Mouse (Mus musculus) right cerebral cortex, adult 2 months (tissue): ENCODE data around the gene Icmt.

Source experiments
- DNase-seq, 2 experiments: peaks; one replicate each; pipeline ENCODE4 v3.0.0; 2021 to 2022; ENCODE audit warnings: low spot score in 2 of 2

Icmt gene

GRCm38 (mm10) chr4:152300375-152300774 lies 3.3 kb downstream of the Icmt start:
- no peak for DNase-seq

- no peak for DNase-seq
Measured at GRCm38 (mm10) chr4:152302012-152302411, 5.0 kb downstream of the Icmt start.

- DNase-seq: no peak
Measured at GRCm38 (mm10) chr4:152303172-152303571, 6.1 kb downstream of the Icmt start.

- DNase-seq: no peak
Measured at GRCm38 (mm10) chr4:152304685-152305084, 7.7 kb downstream of the Icmt start.

- no peak for DNase-seq
Measured at GRCm38 (mm10) chr4:152305991-152306390, 9.0 kb downstream of the Icmt start.

- DNase-seq: no peak
Measured at GRCm38 (mm10) chr4:152307542-152307941, 10.5 kb downstream of the Icmt start.

GRCm38 (mm10) chr4:152312186-152312585 lies 15.2 kb downstream of the Icmt start:
- no peak for DNase-seq

- DNase-seq: peak; percentile 47
Measured at GRCm38 (mm10) chr4:152313211-152313632, 16.2 kb downstream of the Icmt start.

GRCm38 (mm10) chr4:152313934-152314333 lies 16.9 kb downstream of the Icmt start:
- DNase-seq: no peak

- DNase-seq: peak; percentile 41 to 50
Measured at GRCm38 (mm10) chr4:152315498-152316213, 18.6 kb downstream of the Icmt start.

GRCm38 (mm10) chr4:152317631-152318033 lies 20.6 kb downstream of the Icmt start:
- DNase-seq: no peak

- DNase-seq: peak; percentile 57 to 68
Measured at GRCm38 (mm10) chr4:152318517-152319234, 21.6 kb downstream of the Icmt start, which contains the start of gene Rnf207. Rnf207 (minus strand) TSS chr4:152318993.

GRCm38 (mm10) chr4:152321464-152321863 lies 24.4 kb downstream of the Icmt start:
- no peak for DNase-seq

- no peak for DNase-seq
Measured at GRCm38 (mm10) chr4:152324641-152325562, 27.9 kb downstream of the Icmt start.

- DNase-seq: peak; percentile 96
Measured at GRCm38 (mm10) chr4:152325574-152326411, 28.8 kb downstream of the Icmt start, which contains the start of gene Rpl22. Rpl22 (plus strand) TSS chr4:152325742.

- no peak for DNase-seq
Measured at GRCm38 (mm10) chr4:152326543-152326942, 29.5 kb downstream of the Icmt start.

- no peak for DNase-seq
Measured at GRCm38 (mm10) chr4:152328691-152329090, 31.7 kb downstream of the Icmt start.

GRCm38 (mm10) chr4:152332952-152333351 lies 35.9 kb downstream of the Icmt start:
- DNase-seq: peak in 1 of 2 experiments; percentile 81

GRCm38 (mm10) chr4:152333587-152333986 lies 36.6 kb downstream of the Icmt start:
- no peak for DNase-seq

- DNase-seq: no peak
Measured at GRCm38 (mm10) chr4:152337772-152338171, 40.7 kb downstream of the Icmt start.
